Mouse (Mus musculus) gastrocnemius, adult 8-10 months (tissue): ENCODE results near the gene Rpl36al. TPM values are rescaled to one million over a fixed set of nuclear protein-coding genes. Genes with fewer than 3 reads are reported as not detected.

Experiments
- DNase-seq, 2 experiments: peaks; one replicate each; pipeline ENCODE4 v3.0.0; 2022; ENCODE audit warnings: low spot score in 2 of 2
- total RNA-seq, 4 experiments: library from RNA; stranded (reverse); gene quantifications; 2 replicates each; pipeline ENCODE4 v1.2.4; 2022

Gene Rpl36al
- 100 to 1,000 TPM; 298 to 379 (median 321) TPM for total RNA-seq

- DNase-seq = peak; percentile 96 to 97
Measured at GRCm38 (mm10) chr12:69183583-69184308, at the start of gene Rpl36al, which contains the start of gene Mgat2. TSS of gene Rpl36al (minus strand) at chr12:69184083. TSS of gene Mgat2 (plus strand) at chr12:69184157.

GRCm38 (mm10) chr12:69229251-69229650 is 45.4 kb upstream of the Rpl36al start:
- no peak for DNase-seq

GRCm38 (mm10) chr12:69227776-69228466 is 44.0 kb upstream of the Rpl36al start, which contains the start of gene Pole2:
TSS of gene Pole2 (minus strand) at chr12:69228195.
- DNase-seq = peak; percentile 78 to 83

GRCm38 (mm10) chr12:69220613-69221277 is 36.9 kb upstream of the Rpl36al start:
- no peak for DNase-seq

GRCm38 (mm10) chr12:69216587-69216986 is 32.7 kb upstream of the Rpl36al start:
- DNase-seq = no peak

GRCm38 (mm10) chr12:69215000-69215785 is 31.3 kb upstream of the Rpl36al start:
- DNase-seq = peak; percentile 60 to 66

GRCm38 (mm10) chr12:69214393-69214792 is 30.5 kb upstream of the Rpl36al start:
- DNase-seq = no peak

GRCm38 (mm10) chr12:69213186-69213777 is 29.4 kb upstream of the Rpl36al start:
- DNase-seq = no peak

GRCm38 (mm10) chr12:69211057-69211456 is 27.2 kb upstream of the Rpl36al start:
- no peak for DNase-seq

- DNase-seq = no peak
Measured at GRCm38 (mm10) chr12:69210056-69210979, 26.4 kb upstream of the Rpl36al start.

GRCm38 (mm10) chr12:69208520-69208919 is 24.6 kb upstream of the Rpl36al start:
- DNase-seq = no peak

- DNase-seq = no peak
Measured at GRCm38 (mm10) chr12:69207926-69208325, 24.0 kb upstream of the Rpl36al start.

- DNase-seq = no peak
Measured at GRCm38 (mm10) chr12:69207396-69207795, 23.5 kb upstream of the Rpl36al start.

GRCm38 (mm10) chr12:69204052-69204833 is 20.4 kb upstream of the Rpl36al start, which contains the start of gene Gm49384:
TSS of gene Gm49384 (minus strand) at chr12:69204267.
- DNase-seq = no peak

- no peak for DNase-seq
Measured at GRCm38 (mm10) chr12:69198985-69199384, 15.1 kb upstream of the Rpl36al start.

GRCm38 (mm10) chr12:69198164-69198535 is 14.3 kb upstream of the Rpl36al start, which contains the start of gene Dnaaf2:
TSS of gene Dnaaf2 (minus strand) at chr12:69198429.
- peak in 1 of 2 experiments; percentile 13 for DNase-seq

- peak in 1 of 2 experiments; percentile 27 for DNase-seq
Measured at GRCm38 (mm10) chr12:69197378-69198163, 13.7 kb upstream of the Rpl36al start.
